Mouse (Mus musculus) right cerebral cortex, adult 18-20 months (tissue): ENCODE data around the gene Tmem182.

Experiments
- DNase-seq: peaks from one replicate; pipeline ENCODE4 v3.0.0; 2022; ENCODE audit warnings: mixed read lengths

Gene Tmem182

GRCm38 (mm10) chr1:40867651-40868050 is 62.2 kb downstream of the Tmem182 start:
- DNase-seq, result no peak

DNA sequence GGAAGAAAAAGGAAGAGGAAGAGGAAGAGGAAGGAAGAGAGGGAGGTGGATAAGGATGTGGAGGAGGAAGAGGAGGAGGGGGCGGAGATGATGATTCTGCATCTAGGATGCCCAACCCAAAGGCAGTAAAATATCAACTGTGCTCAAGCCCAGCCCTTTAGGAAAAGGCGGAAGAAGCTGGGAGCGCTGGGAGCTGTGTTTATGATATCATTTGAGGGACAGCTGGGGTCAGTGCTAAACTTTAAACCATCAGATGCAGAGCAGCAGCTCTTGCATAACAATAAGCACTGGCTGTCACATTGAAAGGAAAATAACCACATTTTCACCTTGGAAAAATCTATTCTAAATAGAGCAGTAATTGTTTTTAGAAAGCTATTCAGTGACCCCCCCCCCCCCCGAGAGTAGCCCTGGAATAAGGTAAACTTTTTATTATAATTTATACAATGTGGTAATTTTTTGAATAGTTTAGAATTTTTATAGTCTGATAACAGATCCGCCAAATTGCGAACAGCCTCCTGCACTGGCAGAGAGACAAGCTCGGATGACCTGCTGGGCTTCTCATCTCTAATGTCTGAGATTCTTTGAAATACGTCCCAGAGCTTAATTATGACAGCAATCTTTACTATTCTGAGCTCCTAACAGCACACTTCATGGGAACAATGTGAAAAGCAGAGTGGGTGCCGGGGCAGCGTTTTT is 68.5 kb downstream of the Tmem182 start:
- no peak for DNase-seq

- no peak for DNase-seq
Measured at GRCm38 (mm10) chr1:40874456-40875375, 69.3 kb downstream of the Tmem182 start.

DNA sequence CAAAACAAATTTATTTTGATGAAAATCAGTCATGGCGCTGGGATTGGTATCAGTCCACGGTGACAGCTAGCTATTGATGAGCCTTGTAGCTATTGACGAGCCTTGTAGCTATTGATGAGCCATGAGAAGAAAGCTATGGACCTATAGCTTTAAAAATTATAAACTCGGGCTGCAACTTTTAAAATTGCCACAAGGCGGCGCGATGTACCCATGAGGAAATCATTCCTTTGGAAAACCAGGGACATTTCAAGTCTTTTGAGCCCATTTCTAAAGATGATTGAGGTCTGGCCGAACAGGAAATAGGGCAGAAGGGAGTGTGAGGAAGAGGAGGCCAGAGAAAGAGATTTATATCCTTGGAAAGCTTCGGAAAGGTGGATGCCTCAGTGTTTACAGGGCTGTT is 73.7 kb downstream of the Tmem182 start:
- peak; percentile 55 for DNase-seq

GRCm38 (mm10) chr1:40879526-40879925 is 74.1 kb downstream of the Tmem182 start:
- DNase-seq, result no peak

- no peak for DNase-seq
Measured at GRCm38 (mm10) chr1:40880527-40880926, 75.1 kb downstream of the Tmem182 start.

- DNase-seq, result no peak
Measured at GRCm38 (mm10) chr1:40883856-40884255, 78.5 kb downstream of the Tmem182 start.

DNA sequence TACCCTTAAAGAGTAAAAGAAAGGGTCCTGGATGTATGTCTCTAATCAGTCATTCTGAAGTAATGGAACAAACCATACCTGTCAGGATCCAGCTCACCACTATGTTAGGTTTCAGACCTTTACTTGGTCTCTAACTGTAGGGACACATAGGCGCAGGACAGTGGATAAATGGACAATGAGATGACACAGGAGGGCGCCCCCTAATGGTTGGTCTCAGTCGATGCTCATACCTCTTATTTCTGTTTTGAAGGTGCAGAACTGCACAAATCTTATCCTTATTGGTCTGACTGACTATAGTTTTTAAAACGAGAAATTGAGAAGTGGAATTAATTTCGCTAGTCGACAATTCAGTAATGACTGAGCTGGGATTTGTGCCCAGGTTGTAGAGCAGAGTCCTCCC is 79.5 kb downstream of the Tmem182 start:
- DNase-seq, result no peak

- peak; percentile 65 for DNase-seq
Measured at GRCm38 (mm10) chr1:40887673-40888072, 82.3 kb downstream of the Tmem182 start.

- no peak for DNase-seq
Measured at GRCm38 (mm10) chr1:40888396-40889040, 83.1 kb downstream of the Tmem182 start.

DNA sequence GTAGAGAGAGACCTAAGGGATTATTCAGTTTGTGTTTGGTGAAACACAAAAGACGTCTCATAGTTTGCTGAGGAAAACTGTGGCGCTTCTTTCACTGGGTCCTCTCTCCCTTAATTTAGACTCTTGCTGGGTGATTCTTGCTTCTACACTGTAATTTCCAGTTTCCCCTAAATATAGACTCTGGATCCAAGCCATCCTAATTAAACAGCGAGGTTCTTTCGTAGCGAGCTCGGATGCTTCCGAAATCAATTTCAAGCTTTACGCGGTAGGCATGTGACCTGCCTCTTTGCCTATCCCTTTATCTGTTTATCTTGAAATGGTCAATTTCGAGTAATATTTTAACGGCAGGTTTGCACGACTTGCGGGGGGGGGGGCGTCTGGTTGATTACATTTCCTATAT is 84.2 kb downstream of the Tmem182 start:
- no peak for DNase-seq

DNA sequence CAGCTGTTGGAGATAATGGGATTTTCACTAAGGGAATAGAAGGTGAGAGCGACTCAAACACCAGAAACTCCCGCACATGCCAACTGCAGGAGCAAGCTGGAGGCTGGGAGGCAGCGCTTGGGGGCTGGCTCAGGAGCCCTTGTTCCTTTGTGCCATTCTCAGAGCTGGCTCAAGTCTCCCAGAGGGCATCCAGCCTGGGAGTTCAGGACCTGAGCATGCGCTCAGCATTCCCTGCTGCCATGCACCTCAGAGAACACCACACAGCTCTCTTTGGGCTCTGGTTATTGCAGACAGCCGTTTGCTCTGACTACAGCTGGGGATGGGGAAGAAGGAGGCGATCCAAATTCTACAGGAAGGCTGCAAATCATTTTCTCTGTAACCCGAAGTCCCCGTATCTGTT is 84.8 kb downstream of the Tmem182 start:
- DNase-seq, result no peak

GRCm38 (mm10) chr1:40903712-40904111 is 98.3 kb downstream of the Tmem182 start:
- no peak for DNase-seq
